Mouse (Mus musculus): Measurements from ENCODE around the gene Vmn1r36.
"Not testable (repeated sequence)": the region's sequence is repeated elsewhere in the genome, so short reads cannot be mapped to it uniquely, and the experiment has no call there.

DNA sequence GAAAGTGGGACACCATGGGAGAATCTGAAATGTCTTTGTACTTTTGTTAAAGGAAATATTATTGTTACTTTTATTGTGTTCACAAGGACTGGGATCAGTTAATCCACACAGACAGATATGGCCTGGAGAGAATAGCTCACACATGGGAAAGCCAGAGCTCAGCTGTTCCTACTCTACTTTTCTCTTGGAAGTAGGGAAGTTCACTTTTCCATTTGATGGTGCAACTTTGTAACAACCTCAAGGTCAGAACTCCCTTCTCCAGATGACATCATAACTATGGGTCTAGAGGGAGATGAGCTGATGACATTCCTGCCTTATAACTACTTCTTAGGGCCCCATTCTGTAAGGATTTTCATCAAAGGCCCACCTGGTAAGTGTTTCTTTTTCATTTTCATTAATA, 10.1 kb upstream of the Vmn1r36 start, which contains the start of gene Vmn1r37:
- not testable (repeated sequence) for TF ChIP-seq CTCF (IDR thresholded peaks at IDR 0.05; ENCODE audit: low read depth, low read length); EP300 (IDR thresholded peaks at IDR 0.05; ENCODE audit: insufficient read depth, low read depth, low read length); POLR2A (IDR thresholded peaks at IDR 0.05; ENCODE audit: insufficient read depth, low read length)
